Mouse (Mus musculus): Measurements from ENCODE around the gene Dpp9. TPM values are rescaled to one million over a fixed set of nuclear protein-coding genes. Genes with fewer than 3 reads are reported as not detected.
"Not testable (repeated sequence)": the region's sequence is repeated elsewhere in the genome, so short reads cannot be mapped to it uniquely, and the experiment has no call there.

The Dpp9 gene
- 10 to 100 TPM; 54.5 to 65.5 (median 60.5) TPM for total RNA-seq (2022)

DNA sequence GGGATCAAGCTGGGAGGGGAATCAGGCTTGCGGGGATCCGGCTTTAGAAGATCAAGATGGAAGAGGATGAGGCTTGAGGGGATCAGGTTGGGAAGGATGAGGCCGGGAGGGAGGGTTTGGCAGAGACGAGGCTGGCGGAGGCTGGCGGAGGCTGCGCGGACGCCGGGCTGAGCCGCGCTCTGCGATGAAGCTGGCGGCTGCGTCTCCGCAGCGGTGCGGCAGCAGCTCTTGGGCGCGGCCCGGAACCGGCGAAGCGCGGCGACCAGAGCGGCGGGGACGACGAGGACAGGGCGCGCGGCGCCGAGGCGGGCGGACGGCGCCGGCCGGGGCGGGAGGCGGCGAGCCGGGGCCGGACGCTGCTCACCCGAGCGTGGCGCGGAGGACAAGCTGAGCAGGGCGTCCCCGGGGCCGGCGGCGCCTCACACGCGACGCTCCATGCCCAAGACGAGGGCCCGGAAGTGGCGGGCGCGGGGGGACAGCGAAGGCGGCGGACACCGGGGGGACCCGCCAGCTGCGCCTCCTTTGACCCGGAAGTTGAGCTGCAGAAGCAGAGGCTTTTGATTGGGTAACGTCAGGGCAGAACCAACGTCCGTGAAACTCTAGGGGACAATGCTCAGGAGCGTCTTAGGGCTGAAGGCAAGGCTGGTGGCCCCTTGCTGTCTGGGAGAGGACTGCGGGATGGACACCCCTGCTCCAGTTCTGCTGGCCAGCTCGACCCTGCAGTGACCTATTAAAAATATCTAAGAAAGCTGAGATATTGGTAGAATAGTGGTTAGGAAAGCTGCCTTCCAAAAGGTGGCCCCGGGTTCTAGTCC, at the start of gene Dpp9:
Dpp9 (minus strand) TSS at position 529 of the 815 bp plus-strand sequence.
- DNase-seq (ENCODE audit: low spot score in 2 of 2) = peak; percentile 90 to 94

DNA sequence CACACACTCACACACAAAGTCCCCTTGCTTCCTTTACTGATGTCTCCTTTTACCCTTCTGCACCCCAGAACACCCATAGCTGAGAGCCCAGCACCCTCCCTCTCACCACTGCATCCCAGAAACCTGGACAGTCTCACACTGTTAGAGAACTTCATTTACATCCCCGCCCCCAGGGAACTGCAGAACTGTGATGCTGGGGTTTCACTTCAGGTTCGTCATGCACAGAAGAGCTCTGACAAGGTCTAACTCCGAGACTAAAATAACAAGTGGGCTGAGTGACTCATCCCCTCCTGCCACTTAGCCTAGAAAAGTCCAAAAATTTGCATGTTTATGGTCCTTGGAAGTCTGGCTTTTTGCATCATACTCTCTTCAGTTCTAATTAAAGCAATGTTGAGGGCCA, 47.6 kb upstream of the Dpp9 start:
- peak in 1 of 2 experiments; percentile 51 for DNase-seq (ENCODE audit: low spot score in 2 of 2)

DNA sequence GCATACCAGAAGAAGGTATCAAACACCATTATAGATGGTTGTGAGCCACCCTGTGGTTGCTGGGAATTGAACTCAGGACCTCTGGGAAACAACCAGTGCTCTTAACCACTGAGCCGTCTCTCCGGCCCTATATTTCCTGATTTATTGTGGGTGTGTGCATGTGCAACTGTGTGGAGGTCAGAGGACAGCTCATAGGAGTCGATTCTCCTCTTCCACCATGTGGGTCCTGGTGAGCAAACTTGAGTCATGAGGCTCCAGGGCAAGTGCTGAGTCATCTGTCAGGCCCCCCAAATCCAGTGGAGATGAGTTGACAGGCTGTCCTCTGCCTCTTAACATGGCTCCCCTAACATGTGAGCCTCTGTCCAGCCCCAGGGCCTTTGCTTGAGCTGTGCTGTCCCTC, 47.2 kb upstream of the Dpp9 start:
- no peak for DNase-seq (ENCODE audit: low spot score in 2 of 2)

- no peak for DNase-seq (ENCODE audit: low spot score in 2 of 2)
Observed at GRCm38 (mm10) chr17:56265011-56265410, 46.3 kb upstream of the Dpp9 start.

- DNase-seq (ENCODE audit: low spot score in 2 of 2) = peak; percentile 71 to 79
Observed at GRCm38 (mm10) chr17:56264020-56264419, 45.3 kb upstream of the Dpp9 start.

DNA sequence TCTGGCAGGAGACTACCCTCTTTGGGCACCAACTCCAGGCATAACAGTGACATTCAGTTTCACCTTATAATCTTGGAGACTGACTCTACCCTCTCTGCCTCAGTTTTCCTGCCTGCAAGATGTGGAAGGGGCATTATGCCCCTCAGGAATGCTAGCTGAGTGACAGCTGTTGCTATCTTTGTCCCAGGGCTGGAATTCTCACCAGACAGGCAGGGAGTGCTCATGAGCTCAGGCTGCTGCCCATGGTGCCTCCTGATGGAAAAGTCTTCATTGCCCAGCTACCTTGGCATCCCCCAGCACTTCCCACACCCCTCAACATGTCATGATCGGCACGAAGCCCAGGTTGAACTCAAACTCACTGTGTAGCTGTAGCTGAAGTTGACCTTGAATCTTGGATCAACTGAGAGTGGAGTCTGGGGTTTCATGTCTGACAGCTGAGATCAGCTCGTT, 44.0 kb upstream of the Dpp9 start:
- no peak for DNase-seq (ENCODE audit: low spot score in 2 of 2)

GRCm38 (mm10) chr17:56261166-56261565, 42.5 kb upstream of the Dpp9 start:
- no peak for DNase-seq (ENCODE audit: low spot score in 2 of 2)

DNA sequence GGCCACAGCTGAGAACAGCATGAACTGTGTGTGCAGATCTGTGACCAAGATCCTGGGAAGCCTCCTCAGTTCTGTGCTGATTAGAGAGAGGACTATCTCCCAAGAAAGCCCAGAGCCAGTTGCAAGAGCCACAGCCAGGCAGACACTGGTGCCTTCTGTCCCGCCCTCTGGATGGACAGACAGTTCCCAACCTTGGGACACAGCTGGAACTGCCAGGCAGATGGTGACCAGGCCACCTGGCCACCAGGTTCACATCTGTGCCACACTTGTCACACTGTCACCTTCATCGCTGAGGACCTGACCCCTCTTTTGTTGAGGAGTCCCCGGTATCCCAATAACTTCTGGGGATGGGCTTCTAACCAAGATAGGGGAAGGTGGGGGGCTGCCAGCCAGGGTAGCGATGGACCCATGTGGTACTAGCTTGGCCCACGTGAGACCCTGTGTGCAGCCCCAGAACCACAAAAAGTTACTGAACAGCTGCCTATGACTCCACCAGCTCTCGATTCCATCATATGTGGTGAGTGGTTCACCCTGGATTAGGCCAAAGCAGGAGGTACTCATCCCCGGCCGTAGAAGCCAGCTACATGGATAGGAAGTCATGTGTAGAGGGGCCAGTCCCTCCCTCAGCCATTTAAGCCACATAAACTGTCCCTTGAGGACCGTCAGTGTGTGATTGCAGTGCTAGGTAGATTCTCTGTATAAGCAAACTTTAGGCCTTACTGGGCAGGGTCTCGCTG, 40.8 kb upstream of the Dpp9 start:
- DNase-seq (ENCODE audit: low spot score in 2 of 2) = no peak

DNA sequence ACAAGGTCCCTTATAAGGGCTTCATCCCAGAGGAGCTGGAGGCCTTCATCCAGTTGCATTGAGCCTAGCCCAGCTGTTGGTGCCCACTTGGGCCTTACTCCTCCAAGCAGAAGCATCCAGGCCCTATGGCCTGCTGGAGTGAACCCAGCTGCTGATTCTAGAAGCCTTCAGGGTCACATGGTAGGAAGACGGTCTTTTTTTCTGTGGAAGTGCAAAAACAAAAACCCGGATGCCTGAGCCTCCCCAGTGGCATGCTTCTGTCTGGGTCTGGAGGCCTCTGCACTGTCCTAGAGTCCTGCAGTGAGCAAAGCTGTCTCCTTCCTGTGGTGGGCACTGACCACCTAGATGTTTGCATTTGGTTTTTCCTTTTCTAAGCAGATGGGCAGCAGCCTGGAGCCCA, 40.1 kb upstream of the Dpp9 start:
- not testable (repeated sequence) for DNase-seq (ENCODE audit: low spot score in 2 of 2)

- DNase-seq (ENCODE audit: low spot score in 2 of 2) = not testable (repeated sequence)
Observed at GRCm38 (mm10) chr17:56258269-56258668, 39.6 kb upstream of the Dpp9 start.

GRCm38 (mm10) chr17:56257181-56257894, 38.6 kb upstream of the Dpp9 start:
- DNase-seq (ENCODE audit: low spot score in 2 of 2) = peak in 1 of 2 experiments; percentile 50

GRCm38 (mm10) chr17:56256239-56256881, 37.7 kb upstream of the Dpp9 start, which contains the start of gene Fem1a:
Gene Fem1a, plus strand, starts transcription at chr17:56256810.
- DNase-seq (ENCODE audit: low spot score in 2 of 2) = peak; percentile 97

- peak; percentile 98 to 99 for DNase-seq (ENCODE audit: low spot score in 2 of 2)
Observed at GRCm38 (mm10) chr17:56255863-56256238, 37.1 kb upstream of the Dpp9 start.

GRCm38 (mm10) chr17:56255429-56255828, 36.7 kb upstream of the Dpp9 start:
- peak; percentile 68 to 72 for DNase-seq (ENCODE audit: low spot score in 2 of 2)

DNA sequence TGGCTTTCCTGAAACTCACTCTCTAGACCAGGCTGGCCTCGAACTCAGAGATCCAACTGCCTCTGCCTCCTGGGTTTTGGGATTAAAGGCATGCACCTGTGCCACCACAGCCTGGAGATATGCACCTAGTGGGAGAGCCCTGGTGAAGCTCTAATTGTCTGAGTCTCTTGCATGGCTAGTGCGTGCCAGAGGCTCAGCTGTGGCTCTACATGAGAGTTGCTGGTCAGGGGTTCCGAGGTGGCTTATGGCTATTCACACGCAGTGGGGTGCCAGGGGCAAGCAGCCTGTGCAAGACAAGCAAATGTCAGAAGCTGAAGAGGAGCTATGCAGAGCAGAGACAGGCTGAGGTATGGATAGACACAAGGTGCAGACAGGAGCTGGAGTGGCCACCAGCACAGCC, 36.0 kb upstream of the Dpp9 start:
- no peak for DNase-seq (ENCODE audit: low spot score in 2 of 2)

GRCm38 (mm10) chr17:56251136-56251829, 32.6 kb upstream of the Dpp9 start:
- peak; percentile 71 to 80 for DNase-seq (ENCODE audit: low spot score in 2 of 2)

- no peak for DNase-seq (ENCODE audit: low spot score in 2 of 2)
Observed at GRCm38 (mm10) chr17:56245608-56246007, 26.9 kb upstream of the Dpp9 start.

DNA sequence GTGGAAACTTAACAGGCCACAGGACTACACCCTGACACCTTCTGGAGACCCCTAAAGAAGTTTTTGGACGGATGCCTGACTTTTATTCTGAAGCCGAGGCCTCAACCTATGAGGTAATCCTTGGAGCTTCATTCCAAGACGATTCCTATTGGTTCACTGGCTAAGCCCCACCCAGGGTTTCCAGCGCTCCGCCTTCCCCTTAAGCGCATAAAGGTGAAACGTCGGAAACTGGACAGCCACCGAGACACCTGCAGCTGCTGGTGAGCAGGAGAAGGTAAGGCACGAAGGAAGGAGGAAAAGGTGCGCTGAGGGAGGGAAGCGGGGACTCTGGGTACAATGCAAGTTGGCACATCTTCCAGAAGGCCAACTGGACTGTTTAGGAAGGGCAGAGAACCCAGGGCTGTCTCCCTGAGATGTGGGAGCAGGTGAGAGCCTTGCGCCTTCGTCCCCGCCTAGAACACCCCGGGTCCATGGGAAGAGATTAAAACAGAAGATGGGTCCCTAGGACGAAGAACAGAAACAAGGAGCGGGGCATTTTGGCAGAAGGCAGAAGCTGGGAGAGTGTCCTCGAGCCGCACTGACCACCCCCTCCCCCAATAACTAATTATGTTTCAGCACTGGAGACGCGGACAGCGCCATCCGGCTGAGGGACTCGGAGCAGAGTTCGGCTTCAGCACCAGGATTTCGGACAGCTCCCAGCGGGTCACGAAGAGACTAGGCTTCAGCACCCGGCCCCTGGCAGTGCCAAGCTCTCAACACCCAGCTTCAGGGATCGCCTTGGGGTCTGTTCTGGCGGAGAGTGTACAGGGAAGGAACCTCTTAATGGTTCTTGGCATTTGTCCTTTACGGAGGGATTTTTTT, 23.1 kb upstream of the Dpp9 start:
- peak; percentile 71 to 72 for DNase-seq (ENCODE audit: low spot score in 2 of 2)

GRCm38 (mm10) chr17:56233818-56234469, 15.2 kb upstream of the Dpp9 start:
- DNase-seq (ENCODE audit: low spot score in 2 of 2) = peak; percentile 87 to 90
